Mouse (Mus musculus): ENCODE results near the gene Cd160. TPM values are rescaled to one million over a fixed set of nuclear protein-coding genes. Genes with fewer than 3 reads are reported as not detected.

The Cd160 gene
- polyA plus RNA-seq (2015; fragmentation: Nextera tagmentation; extraction: Ambion mirVana), result 0.16 and 0.21 TPM in 2 replicates

GRCm38 (mm10) chr3:96828984-96829383 lies at the start of gene Cd160, which contains the start of gene Pdzk1:
Gene Cd160, minus strand, starts transcription at chr3:96829351.
Gene Pdzk1, plus strand, starts transcription at chr3:96829284.
- WGBS, result 75% methylated on average over 1 of the region's 1 CpGs
- no peak within 1 kb of the TSS; the same call in 1 of the 2 replicates for H3K4me2 ChIP-seq (ENCODE audit: low read length)
- no peaks in the 10 kb centered on the region for H3K27me3 ChIP-seq (replicated peaks; ENCODE audit: control insufficient read depth, insufficient read depth, low read length)
- no peak for ATAC-seq
- no peak within 1 kb of the TSS for H3K27ac ChIP-seq (ENCODE audit: low read depth, low read length)
- H3K36me3 ChIP-seq (ENCODE audit: control insufficient read depth, insufficient read depth, low read length), result no peaks in the 10 kb centered on the region
- no peak within 1 kb of the TSS for H3K9ac ChIP-seq (ENCODE audit: low read depth, low read length)
- H3K4me1 ChIP-seq (ENCODE audit: control insufficient read depth, insufficient read depth, low read depth, low read length), result no peaks in the 10 kb centered on the region
- H3K9me3 ChIP-seq (ENCODE audit: control insufficient read depth, low read length), result no peaks in the 10 kb centered on the region
- no peak within 1 kb of the TSS for H3K4me3 ChIP-seq (ENCODE audit: low read length)

GRCm38 (mm10) chr3:96874808-96875571 lies 45.8 kb upstream of the Cd160 start:
- WGBS, result 84% methylated on average over 7 of the region's 7 CpGs
- no peak overlapping the region for H3K4me3 ChIP-seq (ENCODE audit: low read length)
- ATAC-seq, result no peak
- no peaks in the 10 kb centered on the region for H3K27me3 ChIP-seq (replicated peaks; ENCODE audit: control insufficient read depth, insufficient read depth, low read length)
- H3K4me2 ChIP-seq (ENCODE audit: low read length), result no peak overlapping the region
- H3K9me3 ChIP-seq (ENCODE audit: control insufficient read depth, low read length), result no peaks in the 10 kb centered on the region
- peaks cover 22% of the 10 kb centered on the region for H3K36me3 ChIP-seq (ENCODE audit: control insufficient read depth, insufficient read depth, low read length)
- H3K4me1 ChIP-seq (ENCODE audit: control insufficient read depth, insufficient read depth, low read depth, low read length), result no peaks in the 10 kb centered on the region
- no peak overlapping the region for H3K27ac ChIP-seq (ENCODE audit: low read depth, low read length)
- H3K9ac ChIP-seq (ENCODE audit: low read depth, low read length), result no peak overlapping the region

GRCm38 (mm10) chr3:96872501-96872900 lies 43.4 kb upstream of the Cd160 start:
- Histone ChIP-seq H3K27ac (ENCODE audit: low read depth, low read length) (no peak overlapping the region), H3K9me3 (ENCODE audit: control insufficient read depth, low read length) (no peaks in the 10 kb centered on the region), H3K4me2 (ENCODE audit: low read length) (no peak overlapping the region), H3K4me1 (ENCODE audit: control insufficient read depth, insufficient read depth, low read depth, low read length) (no peaks in the 10 kb centered on the region), H3K36me3 (ENCODE audit: control insufficient read depth, insufficient read depth, low read length) (peaks cover 38% of the 10 kb centered on the region), H3K9ac (ENCODE audit: low read depth, low read length) (no peak overlapping the region), H3K27me3 (replicated peaks; ENCODE audit: control insufficient read depth, insufficient read depth, low read length) (no peaks in the 10 kb centered on the region), H3K4me3 (ENCODE audit: low read length) (no peak overlapping the region)
- 98% methylated on average over 8 of the region's 8 CpGs for WGBS
- no peak for ATAC-seq

- 91% methylated on average over 8 of the region's 8 CpGs for WGBS
- Histone ChIP-seq H3K27ac (ENCODE audit: low read depth, low read length) (no peak overlapping the region), H3K4me2 (ENCODE audit: low read length) (no peak overlapping the region), H3K4me3 (ENCODE audit: low read length) (no peak overlapping the region), H3K4me1 (ENCODE audit: control insufficient read depth, insufficient read depth, low read depth, low read length) (no peaks in the 10 kb centered on the region), H3K36me3 (ENCODE audit: control insufficient read depth, insufficient read depth, low read length) (peaks cover 35% of the 10 kb centered on the region), H3K9ac (ENCODE audit: low read depth, low read length) (no peak overlapping the region), H3K9me3 (ENCODE audit: control insufficient read depth, low read length) (no peaks in the 10 kb centered on the region), H3K27me3 (replicated peaks; ENCODE audit: control insufficient read depth, insufficient read depth, low read length) (no peaks in the 10 kb centered on the region)
- no peak for ATAC-seq
Measured at GRCm38 (mm10) chr3:96871070-96871469, 41.9 kb upstream of the Cd160 start.

- no peaks in the 10 kb centered on the region for H3K4me1 ChIP-seq (ENCODE audit: control insufficient read depth, insufficient read depth, low read depth, low read length)
- no peak overlapping the region for H3K4me3 ChIP-seq (ENCODE audit: low read length)
- H3K4me2 ChIP-seq (ENCODE audit: low read length), result no peak overlapping the region
- no peak overlapping the region for H3K27ac ChIP-seq (ENCODE audit: low read depth, low read length)
- H3K9me3 ChIP-seq (ENCODE audit: control insufficient read depth, low read length), result no peaks in the 10 kb centered on the region
- ATAC-seq, result no peak
- H3K27me3 ChIP-seq (replicated peaks; ENCODE audit: control insufficient read depth, insufficient read depth, low read length), result no peaks in the 10 kb centered on the region
- WGBS, result 97% methylated on average over 2 of the region's 2 CpGs
- H3K9ac ChIP-seq (ENCODE audit: low read depth, low read length), result no peak overlapping the region
- H3K36me3 ChIP-seq (ENCODE audit: control insufficient read depth, insufficient read depth, low read length), result peaks cover 34% of the 10 kb centered on the region
Measured at GRCm38 (mm10) chr3:96870270-96870669, 41.1 kb upstream of the Cd160 start.

GRCm38 (mm10) chr3:96869091-96869490 lies 39.9 kb upstream of the Cd160 start:
- Histone ChIP-seq H3K27me3 (replicated peaks; ENCODE audit: control insufficient read depth, insufficient read depth, low read length) (no peaks in the 10 kb centered on the region), H3K27ac (ENCODE audit: low read depth, low read length) (no peak overlapping the region), H3K9me3 (ENCODE audit: control insufficient read depth, low read length) (no peaks in the 10 kb centered on the region), H3K36me3 (ENCODE audit: control insufficient read depth, insufficient read depth, low read length) (peaks cover 29% of the 10 kb centered on the region), H3K4me3 (ENCODE audit: low read length) (no peak overlapping the region), H3K9ac (ENCODE audit: low read depth, low read length) (no peak overlapping the region), H3K4me2 (ENCODE audit: low read length) (no peak overlapping the region), H3K4me1 (ENCODE audit: control insufficient read depth, insufficient read depth, low read depth, low read length) (no peaks in the 10 kb centered on the region)
- ATAC-seq, result no peak
- 88% methylated on average over 7 of the region's 7 CpGs for WGBS

GRCm38 (mm10) chr3:96868566-96868965 lies 39.4 kb upstream of the Cd160 start:
- 97% methylated on average over 8 of the region's 8 CpGs for WGBS
- H3K4me1 ChIP-seq (ENCODE audit: control insufficient read depth, insufficient read depth, low read depth, low read length), result no peaks in the 10 kb centered on the region
- H3K4me3 ChIP-seq (ENCODE audit: low read length), result no peak overlapping the region
- no peaks in the 10 kb centered on the region for H3K9me3 ChIP-seq (ENCODE audit: control insufficient read depth, low read length)
- H3K27ac ChIP-seq (ENCODE audit: low read depth, low read length), result no peak overlapping the region
- peaks cover 28% of the 10 kb centered on the region for H3K36me3 ChIP-seq (ENCODE audit: control insufficient read depth, insufficient read depth, low read length)
- no peak overlapping the region for H3K4me2 ChIP-seq (ENCODE audit: low read length)
- H3K27me3 ChIP-seq (replicated peaks; ENCODE audit: control insufficient read depth, insufficient read depth, low read length), result no peaks in the 10 kb centered on the region
- H3K9ac ChIP-seq (ENCODE audit: low read depth, low read length), result no peak overlapping the region
- no peak for ATAC-seq

- H3K9ac ChIP-seq (ENCODE audit: low read depth, low read length), result no peak overlapping the region
- no peak overlapping the region for H3K4me2 ChIP-seq (ENCODE audit: low read length)
- H3K27me3 ChIP-seq (replicated peaks; ENCODE audit: control insufficient read depth, insufficient read depth, low read length), result no peaks in the 10 kb centered on the region
- H3K36me3 ChIP-seq (ENCODE audit: control insufficient read depth, insufficient read depth, low read length), result peaks cover 26% of the 10 kb centered on the region
- no peaks in the 10 kb centered on the region for H3K9me3 ChIP-seq (ENCODE audit: control insufficient read depth, low read length)
- WGBS, result 87% methylated on average over 3 of the region's 3 CpGs
- no peak for ATAC-seq
- H3K27ac ChIP-seq (ENCODE audit: low read depth, low read length), result no peak overlapping the region
- H3K4me1 ChIP-seq (ENCODE audit: control insufficient read depth, insufficient read depth, low read depth, low read length), result no peaks in the 10 kb centered on the region
- no peak overlapping the region for H3K4me3 ChIP-seq (ENCODE audit: low read length)
Measured at GRCm38 (mm10) chr3:96867863-96868262, 38.7 kb upstream of the Cd160 start.

- no peak overlapping the region for H3K4me3 ChIP-seq (ENCODE audit: low read length)
- no peak overlapping the region for H3K27ac ChIP-seq (ENCODE audit: low read depth, low read length)
- no peaks in the 10 kb centered on the region for H3K9me3 ChIP-seq (ENCODE audit: control insufficient read depth, low read length)
- no peaks in the 10 kb centered on the region; the same call in 1 of the 2 replicates for H3K36me3 ChIP-seq (ENCODE audit: control insufficient read depth, insufficient read depth, low read length)
- 97% methylated on average over 5 of the region's 5 CpGs for WGBS
- no peak overlapping the region for H3K4me2 ChIP-seq (ENCODE audit: low read length)
- no peak for ATAC-seq
- no peaks in the 10 kb centered on the region for H3K4me1 ChIP-seq (ENCODE audit: control insufficient read depth, insufficient read depth, low read depth, low read length)
- no peak overlapping the region for H3K9ac ChIP-seq (ENCODE audit: low read depth, low read length)
- no peaks in the 10 kb centered on the region for H3K27me3 ChIP-seq (replicated peaks; ENCODE audit: control insufficient read depth, insufficient read depth, low read length)
Measured at GRCm38 (mm10) chr3:96860498-96860897, 31.3 kb upstream of the Cd160 start.
